Mouse (Mus musculus): ENCODE measurements around the gene Macf1.

DNA sequence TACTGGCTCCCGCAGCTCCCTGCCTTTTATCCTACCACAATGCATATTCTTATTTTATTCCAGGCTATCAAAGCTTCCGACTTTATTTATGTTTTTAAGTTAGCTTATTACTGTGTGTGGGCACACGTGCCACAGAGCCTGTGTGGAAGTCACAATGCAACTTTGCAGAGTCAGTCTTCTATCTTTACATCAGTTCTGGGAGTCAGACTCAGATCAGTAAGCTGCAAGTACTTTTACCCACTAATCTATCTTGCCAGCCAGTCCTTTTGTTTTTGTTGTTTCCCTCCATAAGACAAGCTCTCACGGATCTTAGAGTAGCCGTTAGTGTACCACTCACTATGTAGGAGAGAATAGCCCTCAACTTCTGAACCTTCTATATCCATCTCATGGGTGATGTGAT lies 159.4 kb downstream of the Macf1 start:
- TF ChIP-seq CTCF (IDR thresholded peaks at IDR 0.05; ENCODE audit: control insufficient read depth, insufficient read depth, insufficient read length) = no peak
- TF ChIP-seq MAX (IDR thresholded peaks at IDR 0.05) = no peak
